Mouse (Mus musculus): ENCODE data around the gene Rara.

The Rara gene

GRCm38 (mm10) chr11:98937914-98938694 is 10.5 kb downstream of the Rara start:
- DNase-seq (ENCODE audit: low read depth, low spot score), result no peak

- DNase-seq (ENCODE audit: low read depth, low spot score), result no peak
Measured at GRCm38 (mm10) chr11:98938701-98939083, 11.1 kb downstream of the Rara start.

GRCm38 (mm10) chr11:98939084-98939952 is 11.7 kb downstream of the Rara start:
- no peak for DNase-seq (ENCODE audit: low read depth, low spot score)

GRCm38 (mm10) chr11:98939953-98940641 is 12.5 kb downstream of the Rara start:
- DNase-seq (ENCODE audit: low read depth, low spot score), result no peak

- DNase-seq (ENCODE audit: low read depth, low spot score), result no peak
Measured at GRCm38 (mm10) chr11:98940776-98941175, 13.2 kb downstream of the Rara start.

GRCm38 (mm10) chr11:98941341-98941825 is 13.8 kb downstream of the Rara start:
- DNase-seq (ENCODE audit: low read depth, low spot score), result no peak

GRCm38 (mm10) chr11:98941826-98942550 is 14.4 kb downstream of the Rara start:
- peak; percentile 63 for DNase-seq (ENCODE audit: low read depth, low spot score)

GRCm38 (mm10) chr11:98942555-98942922 is 14.9 kb downstream of the Rara start:
- DNase-seq (ENCODE audit: low read depth, low spot score), result no peak

GRCm38 (mm10) chr11:98942923-98943641 is 15.5 kb downstream of the Rara start:
- no peak for DNase-seq (ENCODE audit: low read depth, low spot score)

GRCm38 (mm10) chr11:98943741-98944461 is 16.3 kb downstream of the Rara start:
- no peak for DNase-seq (ENCODE audit: low read depth, low spot score)

- no peak for DNase-seq (ENCODE audit: low read depth, low spot score)
Measured at GRCm38 (mm10) chr11:98944897-98945604, 17.4 kb downstream of the Rara start.

GRCm38 (mm10) chr11:98945605-98945977 is 18.0 kb downstream of the Rara start:
- no peak for DNase-seq (ENCODE audit: low read depth, low spot score)

GRCm38 (mm10) chr11:98947969-98948569 is 20.5 kb downstream of the Rara start:
- DNase-seq (ENCODE audit: low read depth, low spot score), result no peak

- no peak for DNase-seq (ENCODE audit: low read depth, low spot score)
Measured at GRCm38 (mm10) chr11:98949242-98949957, 21.8 kb downstream of the Rara start.

GRCm38 (mm10) chr11:98949958-98950460 is 22.4 kb downstream of the Rara start:
- DNase-seq (ENCODE audit: low read depth, low spot score), result no peak

- no peak for DNase-seq (ENCODE audit: low read depth, low spot score)
Measured at GRCm38 (mm10) chr11:98950484-98950883, 22.9 kb downstream of the Rara start.

GRCm38 (mm10) chr11:98951026-98951906 is 23.6 kb downstream of the Rara start:
- DNase-seq (ENCODE audit: low read depth, low spot score), result no peak

Measured in retina, adult 2 months (tissue).